Mouse (Mus musculus) forebrain, postnatal 0 days (tissue): ENCODE data around the gene Dnm3. TPM values are rescaled to one million over a fixed set of nuclear protein-coding genes. Genes with fewer than 3 reads are reported as not detected.

Source experiments
- ATAC-seq: fragments of 200-750 bp; cut with Nextera tagmentation; 2 replicates; pipeline ENCODE4 v1.8.0; 2017; ENCODE audit warnings: mild to moderate bottlenecking, moderate library complexity
- DNase-seq: peaks from one replicate; pipeline ENCODE4 v3.0.0-alpha.2; 2015
- H3K27ac ChIP-seq: fragments of 300-500 bp; sonication (generic); 2 replicates; pipeline ENCODE4 v1.5.1; 2014; ENCODE audit warnings: low read depth, mild to moderate bottlenecking, antibody characterized with exemption, low read length, moderate library complexity, mixed read lengths
- H3K27me3 ChIP-seq: fragments of 300-500 bp; sonication (generic); 2 replicates; pipeline ENCODE4 v1.6.1; 2014; ENCODE audit warnings: mild to moderate bottlenecking, low read length, mixed read lengths; ENCODE audit not compliant: insufficient read depth
- H3K36me3 ChIP-seq: fragments of 300-500 bp; sonication (generic); 2 replicates; pipeline ENCODE4 v1.6.1; 2014; ENCODE audit warnings: mild to moderate bottlenecking, moderate library complexity; ENCODE audit not compliant: insufficient read depth
- H3K4me1 ChIP-seq: fragments of 300-500 bp; sonication (generic); 2 replicates; pipeline ENCODE4 v1.6.1; 2014; ENCODE audit warnings: antibody characterized with exemption; ENCODE audit not compliant: insufficient read depth
- H3K4me2 ChIP-seq: fragments of 300-500 bp; sonication (generic); 2 replicates; pipeline ENCODE4 v1.6.1; 2014; ENCODE audit warnings: low read depth, mild to moderate bottlenecking, moderate library complexity
- H3K4me3 ChIP-seq: fragments of 300-500 bp; sonication (generic); 2 replicates; pipeline ENCODE4 v1.5.1; 2014; ENCODE audit warnings: low read depth, low read length, mixed read lengths
- H3K9ac ChIP-seq: fragments of 300-500 bp; sonication (generic); 2 replicates; pipeline ENCODE4 v1.6.1; 2014; ENCODE audit warnings: mild to moderate bottlenecking
- H3K9me3 ChIP-seq: fragments of 300-500 bp; sonication (generic); 2 replicates; pipeline ENCODE4 v1.6.1; 2016; ENCODE audit warnings: low read length
- CTCF ChIP-seq: sonication (generic); IDR thresholded peaks from 2 replicates; pipeline ENCODE4 v1.5.1; 2016; ENCODE audit warnings: antibody characterized with exemption, control low read depth, low read depth
- WGBS: fragments of 180-500 bp; shearing (Covaris S2); extraction: QIAGEN DNeasy Blood & Tissue Kit; methylation state at CpG from one replicate; pipeline ENCODE4 v1.1.7; 2014; 5-methylcytosine and 5-hydroxymethylcytosine counted together
- polyA plus RNA-seq: library from polyadenylated mRNA; unstranded; fragments of >200 nt; fragmentation: Nextera tagmentation; extraction: Ambion mirVana; gene quantifications from 2 replicates; pipeline ENCODE4 v1.2.1, GENCODE M21; 2015
- total RNA-seq: library from RNA; depleted of rRNA; stranded (reverse); fragments of >200 nt; gene quantifications from 2 replicates; pipeline ENCODE4 v1.2.3, GENCODE M21; 2014

Dnm3 gene
- total and polyA plus RNA-seq, 2 experiments from 2014 or later, result 45.3 to 74.4 TPM

GRCm38 (mm10) chr1:162013561-162013960, 464.3 kb downstream of the Dnm3 start:
- Histone ChIP-seq H3K4me2 (no peak overlapping the region), H3K36me3 (no peaks in the 10 kb centered on the region), H3K27me3 (no peaks in the 10 kb centered on the region), H3K4me3 (no peak overlapping the region), H3K9ac (no peak overlapping the region), H3K4me1 (no peaks in the 10 kb centered on the region), H3K9me3 (no peaks in the 10 kb centered on the region), H3K27ac (no peak overlapping the region)
- ATAC-seq, result no peak
- DNase-seq, result no peak
- 89% methylated on average over 4 of the region's 4 CpGs for WGBS
- no peak for TF ChIP-seq CTCF

- Histone ChIP-seq H3K9ac (no peak overlapping the region), H3K27me3 (no peaks in the 10 kb centered on the region), H3K36me3 (no peaks in the 10 kb centered on the region), H3K4me2 (no peak overlapping the region), H3K4me3 (no peak overlapping the region), H3K27ac (no peak overlapping the region), H3K9me3 (no peaks in the 10 kb centered on the region), H3K4me1 (no peaks in the 10 kb centered on the region)
- ATAC-seq (no peak), DNase-seq (no peak)
- TF ChIP-seq CTCF, result no peak
- whole genome bisulfite sequencing, result 79% methylated on average over 16 of the region's 16 CpGs
Observed at GRCm38 (mm10) chr1:162011523-162012245, 466.1 kb downstream of the Dnm3 start.

GRCm38 (mm10) chr1:162009086-162009485, 468.7 kb downstream of the Dnm3 start:
- ATAC-seq (no peak), DNase-seq (no peak)
- Histone ChIP-seq H3K9me3 (no peaks in the 10 kb centered on the region), H3K36me3 (no peaks in the 10 kb centered on the region), H3K27me3 (no peaks in the 10 kb centered on the region), H3K9ac (no peak overlapping the region), H3K4me2 (no peak overlapping the region), H3K4me3 (no peak overlapping the region), H3K27ac (no peak overlapping the region), H3K4me1 (no peaks in the 10 kb centered on the region)
- TF ChIP-seq CTCF, result no peak
- WGBS, result 78% methylated on average over 8 of the region's 8 CpGs

GRCm38 (mm10) chr1:162008631-162009067, 469.2 kb downstream of the Dnm3 start:
- Histone ChIP-seq H3K4me2 (no peak overlapping the region), H3K9ac (no peak overlapping the region), H3K36me3 (no peaks in the 10 kb centered on the region), H3K4me1 (no peaks in the 10 kb centered on the region), H3K27me3 (no peaks in the 10 kb centered on the region), H3K27ac (peak overlapping the region; percentile 15; the same call in 1 of the 2 replicates), H3K9me3 (no peaks in the 10 kb centered on the region), H3K4me3 (no peak overlapping the region)
- 45% methylated on average over 8 of the region's 8 CpGs for WGBS
- DNase-seq (no peak), ATAC-seq (0 out of 2 replicates have a peak, but pooled peaks have one; percentile 10)
- no peak for TF ChIP-seq CTCF

GRCm38 (mm10) chr1:162008208-162008607, 469.6 kb downstream of the Dnm3 start:
- WGBS, result 65% methylated on average over 4 of the region's 4 CpGs
- no peaks in the 10 kb centered on the region for H3K4me1 ChIP-seq
- no peaks in the 10 kb centered on the region for H3K36me3 ChIP-seq
- H3K9ac ChIP-seq, result no peak overlapping the region
- no peak for TF ChIP-seq CTCF
- H3K27ac ChIP-seq, result no peak overlapping the region
- no peaks in the 10 kb centered on the region for H3K27me3 ChIP-seq
- no peaks in the 10 kb centered on the region for H3K9me3 ChIP-seq
- H3K4me2 ChIP-seq, result no peak overlapping the region
- DNase-seq, result no peak
- no peak for ATAC-seq
- no peak overlapping the region for H3K4me3 ChIP-seq

- H3K27ac ChIP-seq, result no peak overlapping the region
- ATAC-seq (no peak), DNase-seq (no peak)
- 91% methylated on average over 9 of the region's 9 CpGs for WGBS
- no peaks in the 10 kb centered on the region for H3K27me3 ChIP-seq
- no peaks in the 10 kb centered on the region for H3K4me1 ChIP-seq
- TF ChIP-seq CTCF, result no peak
- H3K36me3 ChIP-seq, result no peaks in the 10 kb centered on the region
- H3K4me3 ChIP-seq, result no peak overlapping the region
- H3K9me3 ChIP-seq, result no peaks in the 10 kb centered on the region
- no peak overlapping the region for H3K9ac ChIP-seq
- H3K4me2 ChIP-seq, result no peak overlapping the region
Observed at GRCm38 (mm10) chr1:162006109-162006508, 471.7 kb downstream of the Dnm3 start.
